Mouse (Mus musculus): Measurements from ENCODE around the gene Srsf4. TPM values are rescaled to one million over a fixed set of nuclear protein-coding genes. Genes with fewer than 3 reads are reported as not detected.
A peak's percentile ranks its signal among the peaks of the same experiment; 100 is the strongest.

Srsf4 gene
- polyA plus RNA-seq, 1 experiment from 2014 or later = 108 TPM

DNA sequence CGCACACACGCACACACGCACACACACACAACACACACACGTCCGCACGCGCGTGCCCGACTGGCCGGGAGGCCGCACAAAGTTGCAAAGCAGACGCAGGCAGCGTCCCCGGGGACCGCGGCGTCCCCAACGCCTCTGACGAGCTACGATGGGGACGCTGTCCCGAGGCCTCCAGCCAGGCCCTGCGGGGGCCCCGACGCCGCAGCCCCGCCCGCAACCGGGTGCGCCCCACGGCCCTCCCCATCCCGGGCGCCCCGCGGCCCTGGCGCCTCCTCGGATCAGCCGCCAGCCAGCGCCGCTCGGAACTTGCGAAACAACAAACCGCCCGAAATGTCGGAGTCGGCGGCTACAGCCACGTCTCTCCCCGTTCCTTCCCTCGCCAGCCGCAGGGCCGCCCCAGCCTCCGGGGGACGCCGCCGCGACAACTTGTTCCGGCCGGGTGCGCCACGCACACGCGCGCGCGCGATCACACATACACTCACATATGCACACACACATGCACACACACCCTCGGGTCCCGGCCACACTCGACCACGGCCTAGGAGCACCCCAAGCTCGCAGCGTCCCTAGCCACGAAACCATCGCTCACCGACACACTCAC, 36.4 kb upstream of the Srsf4 start:
- no peak overlapping the region for H3K27ac ChIP-seq (ENCODE audit: low read length)
- H3K4me1 ChIP-seq (ENCODE audit: insufficient read depth, low read length) = peaks cover 18% of the 10 kb centered on the region
- peaks cover 6% of the 10 kb centered on the region for H3K27me3 ChIP-seq (ENCODE audit: insufficient read depth, low read length)
- ATAC-seq (ENCODE audit: low FRiP score, low TSS enrichment) = peak; percentile 32
- H3K36me3 ChIP-seq (ENCODE audit: insufficient read depth, low read length) = no peaks in the 10 kb centered on the region
- no peaks in the 10 kb centered on the region for H3K9me3 ChIP-seq (ENCODE audit: low read length)
- WGBS = under 1% methylated on average over 76 of the region's 76 CpGs
- H3K4me3 ChIP-seq (ENCODE audit: low read length) = peak overlapping the region; percentile 70
- peak overlapping the region; percentile 81 for H3K9ac ChIP-seq (replicated peaks; ENCODE audit: low read length)
- H3K4me2 ChIP-seq (replicated peaks; ENCODE audit: low read depth, low read length) = peak overlapping the region; percentile 88

DNA sequence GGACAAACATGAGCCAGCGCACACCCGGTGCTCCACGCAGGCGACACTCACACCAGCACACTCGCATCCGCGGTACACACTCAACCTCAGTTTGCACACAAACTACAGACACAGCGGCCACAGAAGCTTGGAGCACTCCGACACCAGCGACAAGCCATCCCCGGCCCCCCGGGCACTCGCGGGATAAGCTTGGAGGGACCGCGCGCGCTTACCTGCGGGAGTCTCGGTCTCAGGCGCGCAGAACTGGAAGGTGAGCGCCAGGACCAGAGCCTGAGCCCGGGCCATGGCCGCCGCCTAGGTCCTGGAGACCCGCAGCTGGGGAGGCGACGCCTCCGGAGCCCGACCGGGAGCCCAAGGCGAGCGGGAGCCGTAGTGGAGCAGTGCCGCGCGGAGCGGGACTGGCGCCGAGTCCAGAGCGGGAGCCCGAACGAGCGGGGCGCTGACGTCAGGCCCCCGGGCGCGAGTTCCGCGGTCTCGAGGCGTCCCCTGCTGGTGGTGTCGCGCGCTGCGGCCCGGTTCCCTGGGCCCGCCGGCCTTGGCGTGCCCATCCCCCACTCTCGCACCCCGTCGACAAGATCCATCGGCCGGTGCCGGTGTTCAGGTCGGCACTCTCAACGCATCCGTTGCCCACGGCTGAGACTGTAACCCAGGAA, 35.4 kb upstream of the Srsf4 start, which contains the start of gene Ptpru:
TSS of gene Ptpru (minus strand) at position 417 of the 653 bp plus-strand sequence.
- H3K9me3 ChIP-seq (ENCODE audit: low read length) = no peaks in the 10 kb centered on the region
- peak; percentile 87 for ATAC-seq (ENCODE audit: low FRiP score, low TSS enrichment)
- H3K36me3 ChIP-seq (ENCODE audit: insufficient read depth, low read length) = no peaks in the 10 kb centered on the region
- H3K4me1 ChIP-seq (ENCODE audit: insufficient read depth, low read length) = peaks cover 22% of the 10 kb centered on the region
- WGBS = under 1% methylated on average over 72 of the region's 72 CpGs
- peaks cover 6% of the 10 kb centered on the region for H3K27me3 ChIP-seq (ENCODE audit: insufficient read depth, low read length)
- H3K9ac ChIP-seq (replicated peaks; ENCODE audit: low read length) = peak within 1 kb of the TSS; percentile 81
- H3K4me2 ChIP-seq (replicated peaks; ENCODE audit: low read depth, low read length) = peak within 1 kb of the TSS; percentile 88
- H3K27ac ChIP-seq (ENCODE audit: low read length) = no peak within 1 kb of the TSS
- H3K4me3 ChIP-seq (ENCODE audit: low read length) = peak within 1 kb of the TSS; percentile 70

DNA sequence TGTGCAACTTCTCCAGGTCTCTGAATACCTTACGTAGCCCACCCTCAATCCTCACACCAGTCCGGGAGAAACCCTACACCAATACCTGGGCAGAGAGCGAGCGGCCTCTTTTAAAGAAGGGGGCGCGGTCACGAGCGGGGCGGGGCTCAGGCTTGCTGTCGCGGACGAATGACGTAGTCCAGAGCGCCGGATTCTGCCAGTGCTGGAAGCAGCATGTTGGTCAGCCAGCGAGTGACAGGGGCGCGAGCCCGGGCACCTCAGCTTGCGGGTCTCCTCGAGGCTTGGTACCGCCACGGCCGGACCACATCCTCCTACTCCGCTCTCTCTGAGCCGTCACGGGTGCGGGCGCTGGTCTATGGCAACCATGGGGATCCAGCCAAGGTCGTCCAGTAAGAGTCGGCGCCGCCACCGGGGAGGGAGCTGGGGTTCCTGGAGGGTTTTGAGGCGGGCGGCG, 30.1 kb upstream of the Srsf4 start, which contains the start of gene Mecr:
TSS of gene Mecr (plus strand) at position 181 of the 454 bp plus-strand sequence.
- peak within 1 kb of the TSS; percentile 66 for H3K4me2 ChIP-seq (replicated peaks; ENCODE audit: low read depth, low read length)
- no peak within 1 kb of the TSS for H3K27ac ChIP-seq (ENCODE audit: low read length)
- no peaks in the 10 kb centered on the region for H3K36me3 ChIP-seq (ENCODE audit: insufficient read depth, low read length)
- H3K4me1 ChIP-seq (ENCODE audit: insufficient read depth, low read length) = peaks cover 15% of the 10 kb centered on the region
- ATAC-seq (ENCODE audit: low FRiP score, low TSS enrichment) = peak; percentile 85
- H3K27me3 ChIP-seq (ENCODE audit: insufficient read depth, low read length) = no peaks in the 10 kb centered on the region; the same call in 1 of the 2 replicates
- under 1% methylated on average over 36 of the region's 37 CpGs for WGBS
- peak within 1 kb of the TSS; percentile 79 for H3K9ac ChIP-seq (replicated peaks; ENCODE audit: low read length)
- H3K4me3 ChIP-seq (ENCODE audit: low read length) = peak within 1 kb of the TSS; percentile 73
- no peaks in the 10 kb centered on the region for H3K9me3 ChIP-seq (ENCODE audit: low read length)

DNA sequence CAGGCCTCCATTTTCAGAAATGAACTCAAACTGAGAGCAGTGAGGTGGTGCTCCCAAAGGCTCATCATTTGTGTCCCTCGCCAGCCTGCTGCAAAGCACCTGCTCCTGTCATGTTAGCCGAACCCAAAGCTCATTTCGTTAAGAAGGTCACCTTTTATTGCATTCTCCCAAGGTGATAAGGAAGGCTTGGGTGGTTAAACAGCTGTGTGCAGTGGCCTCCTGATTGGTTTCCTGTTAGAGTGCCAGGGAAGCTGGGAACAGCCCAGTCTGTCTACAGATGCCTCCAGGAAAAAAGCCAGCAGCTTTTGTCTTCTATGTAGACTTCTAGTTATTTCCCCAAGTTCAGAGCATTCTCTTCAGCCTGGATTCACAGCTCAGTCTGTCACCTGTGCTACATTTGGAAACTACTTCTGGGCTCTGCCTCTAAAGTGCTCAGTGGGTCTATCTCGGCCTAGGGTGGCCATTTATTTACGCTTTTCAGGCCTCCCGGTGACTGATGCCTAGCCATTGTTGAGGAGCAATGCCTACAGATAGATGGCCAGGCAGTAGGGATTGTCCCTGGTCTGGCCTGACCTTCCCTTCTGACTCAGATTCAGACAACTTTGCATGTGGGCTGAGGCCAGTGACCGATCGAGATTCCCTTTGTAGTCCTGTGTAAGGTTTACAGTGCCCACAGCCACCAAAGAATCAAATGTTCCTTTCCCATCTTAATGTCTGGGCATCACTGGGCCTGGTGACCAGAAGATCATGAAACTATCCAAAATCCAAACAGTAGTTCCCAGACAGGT, 27.2 kb upstream of the Srsf4 start:
- H3K9me3 ChIP-seq (ENCODE audit: low read length) = no peaks in the 10 kb centered on the region
- H3K27ac ChIP-seq (ENCODE audit: low read length) = no peak overlapping the region
- 83% methylated on average over 8 of the region's 8 CpGs for WGBS
- no peaks in the 10 kb centered on the region for H3K27me3 ChIP-seq (ENCODE audit: insufficient read depth, low read length)
- H3K4me2 ChIP-seq (replicated peaks; ENCODE audit: low read depth, low read length) = no peak overlapping the region
- no peak overlapping the region for H3K4me3 ChIP-seq (ENCODE audit: low read length)
- no peak overlapping the region for H3K9ac ChIP-seq (replicated peaks; ENCODE audit: low read length)
- H3K36me3 ChIP-seq (ENCODE audit: insufficient read depth, low read length) = no peaks in the 10 kb centered on the region
- peaks cover 29% of the 10 kb centered on the region for H3K4me1 ChIP-seq (ENCODE audit: insufficient read depth, low read length)
- ATAC-seq (ENCODE audit: low FRiP score, low TSS enrichment) = no peak

DNA sequence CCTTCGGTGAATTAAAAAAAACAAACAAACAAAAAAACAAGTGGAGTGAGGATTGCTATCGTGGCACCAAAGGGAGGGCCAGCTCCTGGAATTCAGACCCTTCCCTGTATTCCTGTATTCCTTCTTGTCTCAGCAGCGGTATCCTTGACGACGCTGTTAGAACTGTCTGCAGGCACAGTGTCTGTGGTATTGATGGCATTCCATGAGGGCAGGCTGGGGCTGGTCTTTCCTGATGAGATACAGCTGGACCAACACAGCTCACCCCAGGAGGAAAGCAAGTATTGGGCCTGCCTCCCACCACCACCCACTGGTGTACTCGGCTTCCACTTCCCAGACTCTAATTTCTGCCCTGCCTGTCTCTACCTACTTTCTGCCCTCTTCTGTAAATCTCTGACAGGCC, 25.3 kb upstream of the Srsf4 start:
- H3K36me3 ChIP-seq (ENCODE audit: insufficient read depth, low read length) = no peaks in the 10 kb centered on the region
- H3K4me3 ChIP-seq (ENCODE audit: low read length) = no peak overlapping the region
- H3K4me1 ChIP-seq (ENCODE audit: insufficient read depth, low read length) = peaks cover 24% of the 10 kb centered on the region
- no peaks in the 10 kb centered on the region for H3K27me3 ChIP-seq (ENCODE audit: insufficient read depth, low read length)
- whole genome bisulfite sequencing = 57% methylated on average over 6 of the region's 6 CpGs
- H3K9ac ChIP-seq (replicated peaks; ENCODE audit: low read length) = no peak overlapping the region
- peak overlapping the region; percentile 40; the same call in 1 of the 2 replicates for H3K27ac ChIP-seq (ENCODE audit: low read length)
- no peaks in the 10 kb centered on the region for H3K9me3 ChIP-seq (ENCODE audit: low read length)
- ATAC-seq (ENCODE audit: low FRiP score, low TSS enrichment) = no peak
- no peak overlapping the region for H3K4me2 ChIP-seq (replicated peaks; ENCODE audit: low read depth, low read length)

DNA sequence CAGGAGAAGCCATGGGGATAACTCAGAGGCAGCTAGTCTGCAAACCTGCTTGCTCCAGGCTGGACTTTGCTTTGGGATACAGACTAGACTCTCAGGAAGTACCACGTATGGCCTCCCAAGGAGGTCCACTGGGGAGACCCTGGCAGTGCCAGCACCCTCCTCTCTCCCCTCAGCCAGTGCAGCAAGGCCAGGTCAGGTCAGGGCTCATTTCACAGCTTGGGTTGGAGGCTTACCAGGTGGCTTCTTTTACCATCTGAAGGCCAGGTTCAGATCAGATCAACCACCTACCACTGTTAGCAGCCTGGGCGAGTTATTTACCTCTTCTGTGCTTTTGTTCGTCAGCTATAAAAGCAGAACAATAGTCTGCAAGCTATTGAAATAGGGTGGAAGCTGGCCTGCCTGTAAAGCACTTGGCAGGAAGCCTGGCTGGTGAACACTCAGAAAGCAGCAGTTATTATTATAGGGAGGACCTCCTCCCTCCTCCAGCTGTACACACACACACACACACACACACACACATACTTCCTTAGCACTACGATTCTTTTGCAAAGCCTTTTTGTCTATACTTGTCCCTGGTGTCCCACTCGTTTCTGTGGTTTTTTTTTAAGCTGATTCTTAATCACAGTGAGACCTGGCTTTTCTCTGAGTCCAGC, 23.3 kb upstream of the Srsf4 start:
- Histone ChIP-seq H3K27me3 (ENCODE audit: insufficient read depth, low read length) (no peaks in the 10 kb centered on the region), H3K36me3 (ENCODE audit: insufficient read depth, low read length) (no peaks in the 10 kb centered on the region), H3K27ac (ENCODE audit: low read length) (peak overlapping the region; percentile 66), H3K4me1 (ENCODE audit: insufficient read depth, low read length) (peaks cover 16% of the 10 kb centered on the region), H3K4me2 (replicated peaks; ENCODE audit: low read depth, low read length) (no peak overlapping the region), H3K9ac (replicated peaks; ENCODE audit: low read length) (no peak overlapping the region), H3K9me3 (ENCODE audit: low read length) (no peaks in the 10 kb centered on the region), H3K4me3 (ENCODE audit: low read length) (no peak overlapping the region)
- no peak for ATAC-seq (ENCODE audit: low FRiP score, low TSS enrichment)
- WGBS = 11% methylated on average over 5 of the region's 5 CpGs

DNA sequence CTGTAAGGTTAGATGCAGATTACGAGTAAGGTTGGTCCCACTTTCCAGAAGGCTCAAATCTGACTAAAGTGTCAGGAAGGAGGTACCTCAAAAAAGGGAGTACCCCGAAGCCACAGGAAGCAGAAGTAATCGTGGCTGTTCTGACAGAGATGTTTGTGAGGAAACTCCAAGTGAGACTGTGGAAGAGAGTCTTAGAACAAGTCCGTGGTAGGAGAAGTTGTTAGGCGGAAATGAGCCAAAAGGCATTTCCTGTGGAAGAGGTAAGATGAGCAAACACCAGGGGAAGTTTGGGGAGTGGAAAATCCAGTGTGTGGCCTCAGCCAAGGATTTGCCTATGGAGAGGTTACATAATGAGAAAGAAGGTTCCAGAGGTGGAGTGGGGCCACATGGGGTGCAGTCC, 18.5 kb upstream of the Srsf4 start:
- no peak for ATAC-seq (ENCODE audit: low FRiP score, low TSS enrichment)
- WGBS = 83% methylated on average over 5 of the region's 5 CpGs
- no peaks in the 10 kb centered on the region for H3K27me3 ChIP-seq (ENCODE audit: insufficient read depth, low read length)
- no peak overlapping the region for H3K4me2 ChIP-seq (replicated peaks; ENCODE audit: low read depth, low read length)
- H3K9me3 ChIP-seq (ENCODE audit: low read length) = no peaks in the 10 kb centered on the region
- peaks cover 8% of the 10 kb centered on the region; the same call in 1 of the 2 replicates for H3K36me3 ChIP-seq (ENCODE audit: insufficient read depth, low read length)
- no peak overlapping the region for H3K9ac ChIP-seq (replicated peaks; ENCODE audit: low read length)
- no peak overlapping the region for H3K4me3 ChIP-seq (ENCODE audit: low read length)
- peaks cover 11% of the 10 kb centered on the region for H3K4me1 ChIP-seq (ENCODE audit: insufficient read depth, low read length)
- H3K27ac ChIP-seq (ENCODE audit: low read length) = no peak overlapping the region

DNA sequence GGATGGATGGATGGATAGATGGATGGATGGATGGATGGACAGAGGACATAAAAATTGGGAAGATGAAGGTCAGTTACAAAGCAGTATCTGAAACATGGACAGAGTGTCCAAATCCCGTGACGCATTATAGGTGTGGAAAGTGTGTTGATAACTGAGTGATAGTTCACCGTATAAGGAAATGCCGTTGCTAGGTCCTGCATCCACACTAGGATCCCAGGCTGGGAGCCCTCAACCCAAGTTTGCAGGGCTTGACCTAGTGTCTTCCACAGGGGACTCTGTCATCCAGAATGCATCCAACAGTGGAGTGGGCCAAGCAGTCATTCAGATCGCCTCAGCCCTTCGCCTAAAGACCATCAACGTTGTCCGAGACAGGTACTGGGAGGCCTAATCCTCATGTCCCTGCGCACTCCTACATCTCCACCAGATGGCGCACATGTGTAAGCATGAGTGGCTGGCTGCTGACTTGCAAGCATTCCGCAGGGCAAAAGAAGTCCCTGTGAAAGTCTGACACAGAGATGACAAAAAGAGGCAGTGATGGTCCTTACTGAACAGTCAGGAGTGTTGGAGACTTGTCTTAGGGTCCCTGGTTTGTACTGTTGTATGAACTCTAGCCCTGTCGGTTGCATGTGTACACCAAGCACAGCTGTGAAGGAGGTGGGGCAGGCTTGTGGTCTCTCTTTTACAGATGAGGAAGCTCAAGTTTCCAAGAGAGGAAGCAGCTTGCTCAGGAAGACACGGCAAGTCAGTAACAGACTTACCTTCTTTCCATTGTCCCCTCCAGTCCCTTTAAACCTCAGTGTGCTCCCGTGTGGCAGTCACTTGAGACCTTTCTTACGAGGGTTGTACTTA, 12.7 kb upstream of the Srsf4 start:
- no peak overlapping the region for H3K4me2 ChIP-seq (replicated peaks; ENCODE audit: low read depth, low read length)
- peak; percentile 55; the same call in 1 of the 2 replicates for ATAC-seq (ENCODE audit: low FRiP score, low TSS enrichment)
- H3K36me3 ChIP-seq (ENCODE audit: insufficient read depth, low read length) = peaks cover 16% of the 10 kb centered on the region; the same call in 1 of the 2 replicates
- no peaks in the 10 kb centered on the region for H3K27me3 ChIP-seq (ENCODE audit: insufficient read depth, low read length)
- H3K4me1 ChIP-seq (ENCODE audit: insufficient read depth, low read length) = peaks cover 5% of the 10 kb centered on the region; the same call in 1 of the 2 replicates
- H3K4me3 ChIP-seq (ENCODE audit: low read length) = no peak overlapping the region
- H3K9ac ChIP-seq (replicated peaks; ENCODE audit: low read length) = 0 out of 2 replicates have a peak overlapping the region, but pooled peaks have one; percentile 18
- WGBS = 36% methylated on average over 15 of the region's 15 CpGs
- no peak overlapping the region for H3K27ac ChIP-seq (ENCODE audit: low read length)
- H3K9me3 ChIP-seq (ENCODE audit: low read length) = no peaks in the 10 kb centered on the region
